Mouse (Mus musculus) midbrain, embryonic 16.5 days (tissue): ENCODE data around the gene Syt12. TPM values are rescaled to one million over a fixed set of nuclear protein-coding genes. Genes with fewer than 3 reads are reported as not detected.

Experiments used
- ATAC-seq: fragments of 200-750 bp; cut with Nextera tagmentation; 2 replicates; pipeline ENCODE4 v1.8.0; 2017; ENCODE audit warnings: moderate TSS enrichment
- H3K27ac ChIP-seq: fragments of 300-500 bp; sonication (generic); 2 replicates; pipeline ENCODE4 v1.5.1; 2014; ENCODE audit warnings: mild to moderate bottlenecking, low read length, mixed read lengths
- H3K27me3 ChIP-seq: fragments of 300-500 bp; sonication (generic); 2 replicates; pipeline ENCODE4 v1.6.1; 2014; ENCODE audit warnings: low read depth, low read length, mixed read lengths; ENCODE audit not compliant: control insufficient read depth, insufficient read depth
- H3K36me3 ChIP-seq: fragments of 300-500 bp; sonication (generic); 2 replicates; pipeline ENCODE4 v1.6.1; 2014; ENCODE audit warnings: mild to moderate bottlenecking, low read length, moderate library complexity, mixed read lengths; ENCODE audit not compliant: control insufficient read depth, insufficient read depth
- H3K4me1 ChIP-seq: fragments of 300-500 bp; sonication (generic); 2 replicates; pipeline ENCODE4 v1.6.1; 2014; ENCODE audit warnings: mild to moderate bottlenecking, low read length, mixed read lengths; ENCODE audit not compliant: control insufficient read depth, insufficient read depth
- H3K4me2 ChIP-seq: fragments of 300-500 bp; sonication (generic); 2 replicates; pipeline ENCODE4 v1.6.1; 2014; ENCODE audit warnings: mild to moderate bottlenecking, low read length, mixed read lengths
- H3K4me3 ChIP-seq: fragments of 300-500 bp; sonication (generic); 2 replicates; pipeline ENCODE4 v1.5.1; 2014; ENCODE audit warnings: low read depth, mild to moderate bottlenecking, low read length, moderate library complexity, mixed read lengths
- H3K9ac ChIP-seq: fragments of 300-500 bp; sonication (generic); 2 replicates; pipeline ENCODE4 v1.6.1; 2014; ENCODE audit warnings: low read depth, low read length, mixed read lengths
- H3K9me3 ChIP-seq: fragments of 300-500 bp; sonication (generic); replicated peaks from 2 replicates; pipeline ENCODE4 v1.6.1; 2014; ENCODE audit warnings: mild to moderate bottlenecking, low read length, mixed read lengths; ENCODE audit not compliant: control insufficient read depth, poor library complexity, severe bottlenecking
- WGBS: fragments of 180-500 bp; shearing (Covaris S2); extraction: QIAGEN DNeasy Blood & Tissue Kit; methylation state at CpG from one replicate; pipeline ENCODE4 v1.1.7; 2014; 5-methylcytosine and 5-hydroxymethylcytosine counted together
- polyA plus RNA-seq: library from polyadenylated mRNA; unstranded; fragments of >200 nt; fragmentation: Nextera tagmentation; extraction: Ambion mirVana; gene quantifications from 2 replicates; pipeline ENCODE4 v1.2.1, GENCODE M21; 2015

Syt12 gene
- polyA plus RNA-seq, 1 experiment from 2014 or later, result 5.2 TPM

- Histone ChIP-seq H3K9ac (no peak overlapping the region), H3K4me2 (no peak overlapping the region), H3K9me3 (no peaks in the 10 kb centered on the region), H3K36me3 (no peaks in the 10 kb centered on the region), H3K4me1 (peaks cover 7% of the 10 kb centered on the region), H3K27me3 (peaks cover 16% of the 10 kb centered on the region), H3K27ac (no peak overlapping the region), H3K4me3 (no peak overlapping the region)
- ATAC-seq, result no peak
- 50% methylated on average over 10 of the region's 10 CpGs for WGBS
Observed at GRCm38 (mm10) chr19:4441621-4442161, 35.6 kb downstream of the Syt12 start.

- Histone ChIP-seq H3K36me3 (no peaks in the 10 kb centered on the region), H3K9me3 (no peaks in the 10 kb centered on the region), H3K27me3 (peaks cover 16% of the 10 kb centered on the region), H3K27ac (no peak overlapping the region), H3K4me1 (peaks cover 7% of the 10 kb centered on the region), H3K4me3 (no peak overlapping the region), H3K9ac (no peak overlapping the region), H3K4me2 (no peak overlapping the region)
- WGBS, result 26% methylated on average over 6 of the region's 6 CpGs
- no peak; the same call in 1 of the 2 replicates for ATAC-seq
Observed at GRCm38 (mm10) chr19:4441090-4441591, 36.1 kb downstream of the Syt12 start.

- WGBS, result 10% methylated on average over 8 of the region's 8 CpGs
- ATAC-seq, result no peak
Observed at GRCm38 (mm10) chr19:4440222-4440621, 37.0 kb downstream of the Syt12 start.

GRCm38 (mm10) chr19:4439161-4439801, 38.0 kb downstream of the Syt12 start, which contains the start of gene Rhod:
TSS of gene Rhod (minus strand) at chr19:4439432.
- H3K9ac ChIP-seq, result peak within 1 kb of the TSS; percentile 64
- H3K36me3 ChIP-seq, result no peaks in the 10 kb centered on the region
- WGBS, result under 1% methylated on average over 50 of the region's 51 CpGs
- 0 out of 2 replicates have a peak, but pooled peaks have one; percentile 45 for ATAC-seq
- H3K27ac ChIP-seq, result no peak within 1 kb of the TSS
- H3K4me2 ChIP-seq, result peak within 1 kb of the TSS; percentile 74
- H3K27me3 ChIP-seq, result peaks cover 16% of the 10 kb centered on the region
- no peaks in the 10 kb centered on the region for H3K9me3 ChIP-seq
- peak within 1 kb of the TSS; percentile 44 for H3K4me3 ChIP-seq
- peaks cover 7% of the 10 kb centered on the region for H3K4me1 ChIP-seq

More at GRCm38 (mm10) chr19:4440222-4440621, 37.0 kb downstream of the Syt12 start:
- Histone ChIP-seq H3K36me3 (no peaks in the 10 kb centered on the region), H3K4me3 (no peak overlapping the region), H3K9ac (no peak overlapping the region), H3K27me3 (peaks cover 16% of the 10 kb centered on the region), H3K4me2 (no peak overlapping the region), H3K9me3 (no peaks in the 10 kb centered on the region), H3K4me1 (peaks cover 7% of the 10 kb centered on the region), H3K27ac (no peak overlapping the region)

GRCm38 (mm10) chr19:4438791-4439160, 38.5 kb downstream of the Syt12 start:
- no peak for ATAC-seq
- WGBS, result 9% methylated on average over 8 of the region's 8 CpGs
- H3K9me3 ChIP-seq, result no peaks in the 10 kb centered on the region
- peak overlapping the region; percentile 74 for H3K4me2 ChIP-seq
- H3K36me3 ChIP-seq, result no peaks in the 10 kb centered on the region
- H3K27me3 ChIP-seq, result peaks cover 16% of the 10 kb centered on the region
- peaks cover 7% of the 10 kb centered on the region for H3K4me1 ChIP-seq
- peak overlapping the region; percentile 64 for H3K9ac ChIP-seq
- H3K4me3 ChIP-seq, result peak overlapping the region; percentile 44
- H3K27ac ChIP-seq, result no peak overlapping the region

- WGBS, result 73% methylated on average over 6 of the region's 6 CpGs
- no peak for ATAC-seq
- H3K4me1 ChIP-seq, result peaks cover 7% of the 10 kb centered on the region
- no peak overlapping the region for H3K9ac ChIP-seq
- no peak overlapping the region for H3K4me3 ChIP-seq
- no peaks in the 10 kb centered on the region for H3K9me3 ChIP-seq
- no peak overlapping the region for H3K4me2 ChIP-seq
- no peaks in the 10 kb centered on the region for H3K36me3 ChIP-seq
- H3K27me3 ChIP-seq, result peaks cover 16% of the 10 kb centered on the region
- H3K27ac ChIP-seq, result no peak overlapping the region
Observed at GRCm38 (mm10) chr19:4437886-4438285, 39.4 kb downstream of the Syt12 start.

GRCm38 (mm10) chr19:4436254-4436653, 41.0 kb downstream of the Syt12 start:
- Histone ChIP-seq H3K9ac (no peak overlapping the region), H3K4me3 (no peak overlapping the region), H3K27me3 (peaks cover 16% of the 10 kb centered on the region), H3K9me3 (no peaks in the 10 kb centered on the region), H3K36me3 (no peaks in the 10 kb centered on the region), H3K4me1 (peaks cover 7% of the 10 kb centered on the region), H3K27ac (no peak overlapping the region), H3K4me2 (no peak overlapping the region)
- 91% methylated on average over 3 of the region's 3 CpGs for whole genome bisulfite sequencing
- no peak for ATAC-seq

- no peak overlapping the region for H3K4me2 ChIP-seq
- H3K27ac ChIP-seq, result no peak overlapping the region
- 100% methylated on average over 1 of the region's 1 CpGs for WGBS
- H3K9ac ChIP-seq, result no peak overlapping the region
- no peak overlapping the region for H3K4me3 ChIP-seq
- peaks cover 13% of the 10 kb centered on the region for H3K27me3 ChIP-seq
- ATAC-seq, result no peak
- no peaks in the 10 kb centered on the region for H3K36me3 ChIP-seq
- peaks cover 7% of the 10 kb centered on the region for H3K4me1 ChIP-seq
- no peaks in the 10 kb centered on the region for H3K9me3 ChIP-seq
Observed at GRCm38 (mm10) chr19:4434999-4435398, 42.2 kb downstream of the Syt12 start.

- H3K27me3 ChIP-seq, result peaks cover 7% of the 10 kb centered on the region
- no peaks in the 10 kb centered on the region for H3K9me3 ChIP-seq
- H3K4me2 ChIP-seq, result no peak overlapping the region
- H3K4me1 ChIP-seq, result no peaks in the 10 kb centered on the region
- no peak overlapping the region for H3K9ac ChIP-seq
- WGBS, result 79% methylated on average over 1 of the region's 1 CpGs
- H3K4me3 ChIP-seq, result no peak overlapping the region
- ATAC-seq, result no peak
- H3K36me3 ChIP-seq, result no peaks in the 10 kb centered on the region
- H3K27ac ChIP-seq, result no peak overlapping the region
Observed at GRCm38 (mm10) chr19:4433756-4434155, 43.5 kb downstream of the Syt12 start.
